Mouse (Mus musculus) spleen, embryonic (tissue): ENCODE data around the gene 4930470P17Rik.
"Not testable (repeated sequence)": the region's sequence is repeated elsewhere in the genome, so short reads cannot be mapped to it uniquely, and the experiment has no call there.

ENCODE experiments used
- CTCF ChIA-PET: fragments of 350-600 bp; sonication (Branson Sonifier 250); formaldehyde crosslinking; loops from one replicate; lab custom pipeline; 2022; lab: Charles Lee

Gene 4930470P17Rik

DNA sequence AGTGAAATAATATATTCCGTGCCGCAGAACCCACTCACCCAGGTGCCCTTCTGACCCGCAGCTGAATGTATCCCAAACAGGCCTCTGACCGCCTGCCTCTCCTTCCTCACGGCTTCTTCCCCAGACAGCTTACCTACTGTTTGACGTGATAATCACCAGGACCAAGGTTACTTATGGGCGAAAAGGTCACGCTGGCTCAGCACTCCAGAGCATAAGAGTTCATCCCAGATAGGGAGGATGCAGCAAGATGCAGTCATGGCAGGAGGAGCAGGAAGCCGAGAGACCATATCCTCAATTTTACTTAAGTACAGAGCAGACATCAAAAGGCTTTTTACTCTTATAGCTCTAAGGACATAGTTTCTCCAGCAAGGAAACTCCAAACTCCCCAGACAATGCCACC lies at the start of gene 4930470P17Rik:
TSS of gene 4930470P17Rik (minus strand) at position 101 of the 400 bp plus-strand sequence.
- CTCF ChIA-PET = no interaction called here

DNA sequence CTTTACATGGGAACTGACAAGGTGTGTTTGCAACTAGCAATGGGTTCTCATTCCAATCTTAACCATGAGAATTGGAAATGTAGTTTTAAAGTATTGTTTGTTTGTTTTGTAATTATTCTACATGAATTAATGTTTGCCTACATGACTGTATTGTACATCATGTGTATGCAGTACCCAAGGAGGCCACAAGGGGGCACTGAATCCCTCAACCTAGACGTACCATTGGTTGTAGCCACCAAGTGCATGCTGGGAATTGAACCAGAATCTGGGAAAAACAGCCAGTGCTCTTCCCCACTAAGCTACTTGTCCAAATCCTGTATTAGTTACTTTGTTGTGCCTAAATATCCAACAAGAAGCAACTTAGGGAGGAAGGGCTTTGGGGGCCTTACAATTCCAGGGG lies 49.7 kb upstream of the 4930470P17Rik start:
- CTCF ChIA-PET = no interaction called here

DNA sequence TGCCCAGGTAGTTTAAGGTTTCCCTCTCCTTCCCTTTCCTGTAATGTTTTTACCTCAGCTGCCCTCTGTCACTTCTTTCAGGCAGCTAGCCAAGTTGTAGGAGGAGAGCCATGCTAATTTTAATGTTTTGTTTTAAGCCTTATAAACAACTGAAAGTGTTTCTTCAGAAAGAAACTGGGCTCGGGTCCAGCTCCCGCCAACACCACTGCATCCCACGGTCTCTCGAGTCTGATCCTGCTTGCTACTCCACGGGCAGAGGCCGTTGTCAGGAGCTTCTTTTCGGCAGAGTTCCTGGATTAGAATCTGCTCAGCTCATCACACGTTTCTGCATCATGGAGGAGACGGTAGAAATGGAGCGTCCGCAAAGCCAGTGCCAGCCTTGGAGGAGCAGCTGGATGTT lies 46.7 kb upstream of the 4930470P17Rik start:
- CTCF ChIA-PET = no interaction called here

DNA sequence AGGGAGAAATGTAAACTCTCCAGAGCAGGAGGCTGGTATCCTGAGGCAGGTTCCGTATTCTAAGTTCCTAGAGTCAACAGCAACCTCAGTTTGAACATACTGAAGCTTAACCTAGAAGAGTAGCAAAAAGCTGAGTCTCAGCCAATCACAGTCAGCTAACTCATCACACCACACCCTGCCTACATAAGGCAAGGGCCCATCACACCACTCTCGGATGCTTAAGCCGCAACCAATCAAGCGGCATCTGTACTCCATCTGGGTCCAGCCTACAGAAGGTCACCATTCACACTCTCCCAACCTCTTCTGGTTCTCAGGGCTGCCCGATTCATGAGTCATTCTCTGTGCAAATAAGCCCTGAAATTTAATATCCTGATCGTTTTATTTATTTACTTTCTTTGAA lies 44.4 kb upstream of the 4930470P17Rik start:
- CTCF ChIA-PET = no interaction called here

DNA sequence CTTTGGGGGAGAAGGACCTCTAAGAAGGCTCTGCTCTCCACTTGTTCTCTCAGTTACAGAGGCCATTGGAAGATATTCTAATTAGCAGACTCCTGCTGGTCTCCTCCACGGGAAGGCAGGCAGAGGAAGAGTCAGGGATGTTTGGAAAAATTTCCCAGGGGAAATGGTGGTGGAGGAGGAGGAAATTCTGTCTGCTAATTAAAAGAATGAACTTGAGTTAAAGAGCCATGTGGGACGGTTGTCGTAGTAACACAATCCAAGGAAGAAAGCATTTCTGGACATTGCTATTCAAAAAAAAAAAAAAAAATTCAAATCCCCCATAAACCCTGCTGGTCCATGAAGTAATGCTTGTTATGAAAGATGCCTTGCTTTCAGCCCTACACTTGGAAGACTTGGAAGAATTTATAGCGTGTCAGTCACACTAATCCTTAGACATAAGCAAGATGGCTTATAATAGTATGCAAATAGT lies 40.6 kb upstream of the 4930470P17Rik start:
- CTCF ChIA-PET = no interaction called here

DNA sequence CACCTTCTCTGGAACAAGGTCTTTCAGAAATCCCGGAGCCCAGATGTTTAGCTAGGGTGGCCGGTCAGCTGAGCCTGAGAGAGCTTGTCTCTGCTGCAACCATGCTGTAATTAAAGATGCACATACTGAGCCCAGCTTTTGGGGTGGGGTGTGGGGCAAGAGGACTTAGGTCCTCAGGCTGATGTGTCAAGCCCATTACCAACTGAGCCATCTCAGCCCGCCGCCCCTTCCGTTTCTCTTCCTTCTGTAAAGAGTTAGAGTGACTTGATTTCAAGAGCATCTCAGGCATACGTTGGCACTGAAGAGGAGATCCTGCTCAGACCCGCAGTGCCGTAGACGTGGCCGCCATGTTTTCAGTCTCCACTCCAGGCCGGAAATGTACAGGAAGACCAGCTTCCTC lies 38.5 kb upstream of the 4930470P17Rik start:
- CTCF ChIA-PET = no interaction called here

DNA sequence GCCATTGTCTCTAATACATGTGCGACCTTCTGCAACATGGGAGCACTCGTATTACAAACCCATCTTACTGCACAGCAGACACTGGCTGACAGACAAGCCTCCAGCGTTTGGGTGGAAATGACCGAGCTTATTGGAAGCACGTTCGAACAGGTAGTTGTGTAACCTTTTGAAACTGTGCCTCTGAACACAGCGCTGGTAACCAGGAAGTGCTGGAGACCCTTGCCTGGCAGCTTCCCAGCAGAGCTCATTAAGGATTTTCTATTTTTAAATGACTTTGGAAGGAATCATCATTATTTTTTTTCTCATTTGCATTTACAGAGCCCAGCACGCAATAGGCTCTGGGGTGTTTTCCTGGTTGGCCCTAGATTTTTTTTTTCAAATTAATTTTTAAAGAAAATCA lies 36.9 kb upstream of the 4930470P17Rik start:
- CTCF ChIA-PET = no interaction called here

DNA sequence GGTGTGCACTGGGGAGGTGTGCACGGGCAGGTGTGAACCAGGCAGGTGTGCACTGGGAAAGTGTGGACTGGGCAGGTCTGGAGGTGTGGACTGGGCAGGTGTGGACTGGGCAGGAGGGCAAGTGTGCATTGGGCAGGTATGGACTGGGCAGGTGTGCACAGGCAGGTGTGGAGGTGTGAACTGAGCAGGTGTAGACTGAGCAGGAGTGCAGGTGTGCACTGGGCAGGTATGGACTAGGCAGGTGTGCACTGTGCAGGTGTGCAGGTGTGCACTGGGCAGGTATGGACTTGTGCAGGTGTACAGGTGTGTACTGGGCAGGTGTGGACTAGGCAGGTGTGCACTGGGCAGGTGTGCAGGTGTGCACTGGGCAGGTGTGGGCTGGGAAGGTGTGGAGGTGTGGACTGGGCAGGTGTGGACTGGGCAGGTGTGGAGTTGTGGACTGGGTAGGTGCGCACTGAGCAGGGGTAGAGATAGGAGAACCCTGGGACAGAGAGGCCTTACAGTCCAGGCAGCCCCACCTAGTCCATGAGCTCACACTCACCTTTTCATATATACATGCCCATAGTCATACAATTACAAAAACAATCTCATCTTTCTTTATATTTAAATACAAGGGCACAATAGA lies 31.3 kb upstream of the 4930470P17Rik start:
- CTCF ChIA-PET = no interaction called here

DNA sequence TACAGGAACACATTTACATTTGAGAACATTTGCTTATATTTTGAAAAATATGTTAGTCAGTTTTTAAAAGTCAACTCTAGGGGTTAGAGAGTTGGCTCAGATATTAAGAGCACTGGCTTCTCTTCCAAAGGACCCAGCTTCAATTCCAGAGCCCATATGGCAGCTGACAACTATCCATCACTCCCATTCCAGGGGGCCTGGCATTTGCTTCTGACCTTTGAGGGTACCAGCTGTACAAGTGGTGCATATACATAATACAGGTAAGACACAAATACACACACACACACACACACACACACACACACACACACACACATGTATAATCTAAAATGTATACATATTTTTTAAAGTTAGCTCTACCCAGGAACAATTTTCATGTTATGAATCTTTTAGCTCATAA lies 30.6 kb upstream of the 4930470P17Rik start:
- CTCF ChIA-PET = no interaction called here

DNA sequence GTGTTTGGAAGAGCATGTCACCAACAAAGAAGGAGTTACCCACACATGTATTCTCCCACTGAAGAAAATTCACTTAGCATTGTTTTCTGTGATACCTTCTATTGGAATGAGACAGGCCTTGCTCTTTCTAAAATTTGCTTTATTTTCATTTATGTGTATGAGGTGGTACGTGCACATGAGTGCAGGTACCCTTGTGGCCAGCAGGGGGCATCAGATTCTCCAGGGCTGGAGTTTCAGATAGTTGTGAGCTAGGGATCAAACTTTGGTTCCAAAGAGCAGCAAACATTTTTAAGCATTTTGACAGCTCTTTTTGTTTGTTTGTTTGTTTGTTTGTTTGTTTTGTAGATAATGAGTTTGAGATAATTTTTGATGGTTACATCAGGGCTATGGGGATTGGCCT lies 29.6 kb upstream of the 4930470P17Rik start:
- CTCF ChIA-PET = no interaction called here

DNA sequence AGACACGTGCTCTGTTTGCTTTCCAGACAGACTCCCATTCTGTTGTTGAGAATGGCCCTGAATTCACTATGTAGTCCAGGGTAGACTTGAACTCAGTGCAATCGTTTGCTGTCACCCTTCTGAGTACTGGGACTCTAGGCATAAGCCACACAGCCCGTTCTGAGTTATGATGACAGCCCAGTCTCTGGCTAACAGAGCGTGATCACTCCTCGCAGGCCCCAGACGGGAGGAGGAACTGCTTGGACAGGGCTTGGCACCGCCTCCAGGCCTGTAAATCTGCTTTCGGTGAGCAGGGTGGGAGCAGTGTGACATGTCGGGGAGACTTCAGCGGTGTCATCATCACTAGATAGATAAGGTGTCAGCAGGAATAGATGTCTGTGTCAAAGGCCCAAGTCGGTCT lies 28.7 kb upstream of the 4930470P17Rik start:
- CTCF ChIA-PET = no interaction called here

DNA sequence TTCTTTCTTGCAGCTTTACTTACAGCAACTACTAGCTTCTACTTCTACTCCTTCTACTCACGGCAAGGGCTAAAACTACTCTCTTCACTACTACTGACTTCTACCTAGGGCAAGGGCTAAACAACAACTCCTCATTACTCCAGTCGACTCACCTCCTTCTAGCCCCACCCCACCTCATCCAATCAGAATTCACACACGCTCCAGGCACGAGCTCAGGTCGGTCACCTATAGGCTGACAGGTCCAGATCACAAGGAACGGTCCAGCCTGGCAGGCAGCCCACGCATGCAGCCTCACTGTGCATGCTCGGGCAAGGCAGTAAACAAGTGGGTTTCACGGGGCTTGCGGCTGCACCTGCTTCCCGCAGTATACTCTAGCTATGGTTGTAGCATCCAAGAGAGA lies 26.2 kb upstream of the 4930470P17Rik start:
- CTCF ChIA-PET = not testable (repeated sequence)

DNA sequence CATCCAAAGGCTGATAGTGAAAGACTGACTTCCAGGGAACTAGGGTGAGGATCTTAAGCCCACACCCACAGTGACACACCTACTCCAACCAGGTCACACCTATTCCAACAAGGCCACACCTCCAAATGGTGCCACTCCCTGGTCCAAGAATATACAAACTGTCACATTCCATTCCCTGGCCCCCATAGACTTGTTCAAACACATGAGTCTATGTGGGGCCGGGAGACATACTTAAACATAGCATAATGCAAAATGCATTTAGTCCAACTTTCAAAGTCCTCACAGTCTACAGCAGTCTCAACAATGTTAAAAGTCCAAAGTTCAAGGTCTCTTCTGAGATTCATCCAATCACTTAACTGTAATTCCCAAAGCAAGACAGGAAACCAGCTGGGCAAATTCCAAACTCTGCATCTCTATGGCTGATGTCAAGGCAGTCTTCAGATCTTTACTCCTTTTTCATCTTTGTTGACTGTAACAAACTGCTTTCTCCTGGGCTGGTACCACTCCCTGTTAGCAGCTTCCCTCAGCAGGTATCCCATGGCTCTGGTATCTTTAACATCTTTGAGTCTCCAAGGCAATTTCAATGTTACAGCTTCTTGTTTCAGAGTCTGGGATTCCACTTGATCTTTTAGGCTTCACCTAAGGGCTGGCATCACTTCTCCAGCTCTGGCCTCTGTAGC lies 22.5 kb upstream of the 4930470P17Rik start:
- CTCF ChIA-PET = not testable (repeated sequence)

DNA sequence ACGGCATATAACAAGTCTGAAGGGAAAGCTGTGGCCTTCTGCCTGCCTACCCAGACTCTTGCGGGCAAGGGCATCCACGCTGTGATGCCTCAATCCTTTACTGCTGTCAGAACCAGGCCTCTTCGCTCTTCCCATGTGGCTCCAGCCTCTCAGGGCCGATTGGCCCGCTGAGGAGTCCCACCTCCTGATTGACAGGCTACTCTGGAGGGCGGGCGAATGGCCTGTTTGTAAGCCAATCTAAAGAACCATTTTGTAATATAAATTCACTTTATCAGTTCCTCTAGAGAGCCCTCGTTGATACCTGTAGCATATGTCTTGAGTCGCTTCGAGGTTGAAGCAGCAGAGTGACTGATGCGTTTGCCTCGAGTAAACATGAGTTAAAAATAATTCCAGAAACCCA lies 21.2 kb upstream of the 4930470P17Rik start:
- CTCF ChIA-PET = no interaction called here

DNA sequence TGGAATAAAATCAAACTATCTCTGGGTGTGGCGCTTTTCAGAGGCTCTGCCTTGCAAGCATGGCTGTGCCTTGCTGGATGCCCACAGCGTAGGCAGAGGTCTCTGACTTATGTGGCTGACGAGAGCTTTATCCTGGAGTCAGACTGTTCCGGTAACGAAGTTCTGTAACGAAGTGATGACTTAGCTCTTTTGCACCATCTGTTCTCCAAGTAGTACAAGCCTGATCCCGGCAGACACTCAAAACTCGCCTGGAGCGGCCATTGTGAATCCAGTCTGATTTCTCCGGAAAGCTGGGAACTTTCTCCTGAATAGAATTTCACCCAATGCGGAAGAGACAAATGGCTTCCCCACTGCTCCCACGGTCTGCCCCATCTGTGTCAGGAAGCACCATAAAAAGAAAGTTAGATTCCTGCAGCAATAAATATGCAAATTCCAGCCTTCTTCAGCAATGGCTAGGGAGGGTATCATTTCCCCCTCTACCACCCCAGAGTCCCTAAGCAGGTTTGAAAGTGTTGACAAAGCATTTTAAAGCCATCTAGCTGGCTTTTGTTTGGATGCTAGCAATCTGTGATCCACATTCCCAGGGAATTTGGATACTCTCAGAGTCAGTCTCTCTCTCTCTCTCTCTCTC lies 17.2 kb upstream of the 4930470P17Rik start:
- CTCF ChIA-PET = no interaction called here

DNA sequence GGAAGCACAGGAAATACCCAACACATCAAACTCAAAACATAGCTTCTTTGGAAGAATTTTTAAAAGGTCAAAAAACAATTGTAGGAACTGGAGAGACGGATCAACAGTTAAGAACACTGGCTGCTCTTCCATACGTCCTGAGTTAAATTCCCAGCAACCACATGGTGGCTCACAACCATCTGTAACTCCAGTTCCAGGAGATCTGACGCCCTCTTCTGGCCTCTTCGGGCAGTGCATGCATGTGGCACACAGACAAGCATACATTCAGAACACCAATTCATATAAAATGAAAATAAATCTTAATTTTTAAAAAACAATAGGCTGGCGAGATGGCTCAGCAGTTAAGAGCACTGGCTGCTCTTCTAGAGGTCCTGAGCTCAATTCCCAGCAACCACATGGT lies 10.0 kb upstream of the 4930470P17Rik start:
- CTCF ChIA-PET = not testable (repeated sequence)

DNA sequence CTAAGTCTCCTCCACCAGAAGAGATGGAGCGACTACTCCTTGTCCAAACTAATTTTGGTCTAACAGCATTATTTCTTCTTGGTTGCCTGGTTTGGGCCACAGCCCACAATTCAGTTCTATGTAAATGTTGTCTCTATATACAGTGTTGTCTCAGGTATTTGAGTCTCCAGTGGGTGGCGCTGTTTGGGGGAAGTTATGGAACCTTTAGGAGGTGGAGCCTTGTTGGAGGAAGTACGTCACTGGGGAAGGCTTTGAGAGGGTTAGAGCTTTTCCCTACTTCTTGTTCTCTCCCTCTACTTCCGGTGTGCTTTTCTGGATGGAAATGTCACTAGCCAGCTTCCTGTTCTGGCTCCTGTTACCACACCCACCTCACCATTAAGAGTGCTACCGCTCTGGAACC lies 646 bp downstream of the 4930470P17Rik start:
- CTCF ChIA-PET = no interaction called here

DNA sequence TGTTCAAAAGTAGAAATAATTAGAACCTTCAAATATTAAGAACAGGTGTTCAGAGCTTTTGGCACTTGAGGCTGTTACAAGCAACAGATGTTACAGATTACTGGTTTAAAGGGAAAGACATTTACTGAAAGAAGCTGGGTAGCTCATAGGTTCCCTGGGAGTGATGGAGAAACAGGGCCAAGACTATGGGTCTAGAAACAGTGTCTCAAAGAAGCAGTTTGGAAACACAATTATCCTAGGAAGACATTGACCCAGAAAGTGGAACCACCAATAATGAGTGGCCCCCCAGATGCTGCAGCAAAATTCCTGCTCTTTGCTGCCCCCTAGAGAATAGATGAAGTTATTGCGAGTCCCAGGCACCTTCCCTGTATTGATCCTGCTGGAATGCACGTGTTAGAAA lies 4.2 kb downstream of the 4930470P17Rik start:
- CTCF ChIA-PET = no interaction called here

DNA sequence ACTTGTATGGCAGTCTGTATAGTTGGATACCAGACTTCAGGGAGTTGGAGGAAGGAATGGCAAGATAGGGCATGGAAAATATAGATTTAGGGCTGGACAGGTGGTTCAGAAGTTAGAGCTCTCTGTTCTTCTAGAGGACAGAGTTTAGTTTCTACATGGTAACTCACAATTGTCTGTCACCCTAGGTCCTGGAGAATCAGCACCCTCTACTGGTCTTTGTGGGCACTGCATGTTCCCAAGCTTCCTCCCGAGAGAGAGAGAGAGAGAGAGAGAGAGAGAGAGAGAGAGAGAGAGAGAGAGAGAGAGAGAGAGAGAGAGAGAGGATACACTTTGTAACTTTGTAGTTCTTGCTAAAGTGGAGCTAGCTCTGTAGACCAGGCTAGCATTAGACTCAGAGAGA lies 5.1 kb downstream of the 4930470P17Rik start:
- CTCF ChIA-PET = no interaction called here

DNA sequence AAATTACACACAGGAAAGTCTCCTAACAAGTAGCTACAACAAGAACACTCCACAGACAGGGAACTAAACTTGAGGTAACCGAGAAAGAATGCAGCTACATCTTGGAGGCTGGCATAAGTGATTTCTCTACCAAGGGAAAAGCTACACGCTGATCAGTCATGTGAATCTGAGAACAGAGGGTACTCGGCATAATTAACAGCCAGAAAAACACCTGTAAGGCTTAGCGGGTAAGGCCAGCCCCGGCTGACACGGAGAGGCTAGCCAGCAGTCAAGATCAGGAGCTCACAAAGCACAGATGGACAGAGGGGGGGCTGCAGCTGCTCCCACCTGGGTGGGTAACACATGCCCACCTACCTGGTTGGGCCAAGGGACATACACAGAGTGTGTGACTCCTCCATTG lies 9.7 kb downstream of the 4930470P17Rik start:
- CTCF ChIA-PET = no interaction called here

DNA sequence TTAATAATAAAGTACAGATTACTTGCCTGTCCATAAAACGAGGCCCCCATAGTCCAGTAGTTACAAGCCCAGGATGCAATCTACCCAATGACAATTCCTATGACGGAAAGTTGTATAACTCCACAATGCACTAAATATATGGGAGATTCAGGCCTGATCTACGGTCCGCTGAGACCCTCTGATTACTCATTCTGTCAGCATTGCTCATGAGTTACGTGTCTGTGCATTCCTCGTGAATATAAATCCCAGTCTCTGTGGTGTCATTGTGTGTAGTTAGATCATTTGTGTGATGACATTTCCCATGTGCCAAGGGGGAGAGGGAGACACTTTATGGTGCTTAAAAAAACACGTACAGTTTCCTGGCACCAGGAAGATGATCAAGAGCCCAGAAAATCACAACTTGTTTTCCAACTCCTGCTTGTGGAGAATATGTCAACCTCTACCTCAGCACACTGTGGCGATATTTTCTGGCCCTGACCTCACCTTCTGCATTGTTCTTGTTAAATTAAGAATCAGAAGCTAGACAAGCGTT lies 13.4 kb downstream of the 4930470P17Rik start:
- CTCF ChIA-PET = no interaction called here

DNA sequence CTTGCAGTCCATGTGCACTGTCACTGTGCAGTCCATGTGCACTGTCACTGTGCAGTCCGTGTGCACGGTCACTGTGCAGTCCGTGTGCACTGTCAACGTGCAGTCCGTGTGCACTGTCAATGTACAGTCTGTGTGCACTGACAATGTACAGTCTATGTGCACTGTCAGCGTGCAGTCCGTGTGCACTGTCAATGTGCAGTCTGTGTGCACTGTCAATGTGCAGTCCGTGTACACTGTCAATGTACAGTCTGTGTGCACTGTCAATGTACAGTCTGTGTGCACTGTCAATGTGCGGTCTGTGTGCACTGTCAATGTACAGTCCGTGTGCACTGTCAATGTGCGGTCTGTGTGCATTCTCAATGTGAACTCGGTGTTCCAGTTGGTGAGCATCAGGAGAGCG lies 17.1 kb downstream of the 4930470P17Rik start:
- CTCF ChIA-PET = no interaction called here

DNA sequence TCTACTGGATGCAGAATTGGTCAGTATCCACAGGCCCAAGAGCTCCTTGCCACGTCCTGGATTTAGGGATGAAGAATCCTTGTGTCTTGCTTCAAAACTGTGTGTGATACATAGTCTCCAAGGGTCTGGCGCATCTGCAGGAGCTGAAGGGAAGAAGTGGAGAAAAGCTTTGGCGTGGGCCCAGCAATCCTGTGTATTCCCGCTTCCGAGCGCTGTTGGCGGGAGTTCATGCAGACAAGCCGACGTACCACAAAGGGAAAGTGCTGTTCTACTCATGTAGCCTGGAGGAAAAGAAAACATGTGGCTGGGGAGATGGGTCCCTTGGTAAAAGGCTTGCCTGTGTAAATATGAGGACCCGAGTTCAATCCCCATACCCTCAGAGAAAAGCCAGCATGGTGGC lies 22.3 kb downstream of the 4930470P17Rik start:
- CTCF ChIA-PET = no interaction called here
